In genomic region chr11:64442119-64442518, GRCm38 (mm10) we compare ENCODE assay signal across 9 mouse cellular contexts. TPM values are rescaled to one million over a fixed set of nuclear protein-coding genes. Genes with fewer than 3 reads are reported as not detected.
DNase-seq lines count a peak whose midpoint lies in the region; ATAC-seq and TF ChIP-seq lines count a peak whose summit lies in the region.
"Had no signal": no experiment of that assay in that cellular context is flagged by ENCODE, and none has a peak within 500 bp of the region (broad histone marks: within the 10 kb centered on the region; RNA-seq: fewer than 3 reads in every experiment).

No protein-coding gene starts in this region.

- H3K9ac ChIP-seq in embryonic facial prominence, embryonic 13.5 days: no peak overlapping the region

- H3K4me1 ChIP-seq in embryonic facial prominence, embryonic 13.5 days: peaks cover 17% of the 10 kb centered on the region
- no peaks in the 10 kb centered on the region for H3K4me1 ChIP-seq in kidney, adult 2 months (ENCODE audit: control insufficient read depth, insufficient read depth, low read length)

- no peak for TF ChIP-seq POLR2A in kidney, adult 2 months (IDR thresholded peaks at IDR 0.05; ENCODE audit: low read depth, low read length)

- no peaks in the 10 kb centered on the region for H3K9me3 ChIP-seq in embryonic facial prominence, embryonic 13.5 days

- no peaks in the 10 kb centered on the region for H3K36me3 ChIP-seq in embryonic facial prominence, embryonic 13.5 days
- no peaks in the 10 kb centered on the region for H3K36me3 ChIP-seq in kidney, adult 2 months (ENCODE audit: control insufficient read depth, insufficient read depth, low read length)

- 34% methylated on average over 8 of the region's 8 CpGs for WGBS in embryonic facial prominence, embryonic 13.5 days
- 30% methylated on average over 8 of the region's 8 CpGs for WGBS in kidney, adult 2 months

- no peak for TF ChIP-seq CTCF in kidney, adult 2 months (conservative IDR thresholded peaks at IDR 0.05; ENCODE audit: insufficient read depth, insufficient read length, low read depth, low read length)

- H3K4me2 ChIP-seq in embryonic facial prominence, embryonic 13.5 days: peak overlapping the region; percentile 21

- no peak overlapping the region for H3K4me3 ChIP-seq in embryonic facial prominence, embryonic 13.5 days
- no peak overlapping the region for H3K4me3 ChIP-seq in kidney, adult 2 months (ENCODE audit: insufficient read depth, low read depth, low read length)

- no peak overlapping the region for H3K27ac ChIP-seq in embryonic facial prominence, embryonic 13.5 days
- no peak overlapping the region for H3K27ac ChIP-seq in kidney, adult 2 months (ENCODE audit: insufficient read depth, low read depth, low read length)

- no peak for ATAC-seq in embryonic facial prominence, embryonic 13.5 days (ENCODE audit: insufficient number of reproducible peaks, insufficient read depth, low FRiP score, low TSS enrichment, low read depth)

- H3K27me3 ChIP-seq in embryonic facial prominence, embryonic 13.5 days: peaks cover 11% of the 10 kb centered on the region; the same call in 1 of the 2 replicates
- no peaks in the 10 kb centered on the region for H3K27me3 ChIP-seq in kidney, adult 2 months (replicated peaks; ENCODE audit: control insufficient read depth, insufficient read depth, low read length)

- peak; percentile 47 for DNase-seq in left cerebral cortex, adult 11 months (ENCODE audit: low spot score)
- no peak for DNase-seq in left cerebral cortex, adult 8-10 months (ENCODE audit: low spot score in 2 of 2)
- peak; percentile 74 for DNase-seq in NIH3T3 (ENCODE audit: low read depth)
- peak; percentile 65 for DNase-seq in kidney, adult 2 months
- peak; percentile 74 for DNase-seq in lung, postnatal 10 days
- DNase-seq in telencephalon, adult 2 months (ENCODE audit: low read depth, low spot score): peak; percentile 49
- no peak for DNase-seq in urinary bladder, postnatal 10 days (ENCODE audit: low spot score)

RNA-seq across cellular contexts. Expression of gene F930015N05Rik, which starts 5.7 kb away (rescaled TPM):
- total RNA-seq in left cerebral cortex, adult 8-10 months (2022): 1 to 10 TPM in 2 of 4 experiments, under 1 TPM in 2; 0.80 to 1.7 (median 1.2) TPM
- polyA plus RNA-seq in embryonic facial prominence, embryonic 13.5 days (2015; fragmentation: Nextera tagmentation; extraction: Ambion mirVana): 1.0 and 2.5 TPM in 2 replicates
- 0.27 and 0.34 TPM in 2 replicates for polyA plus RNA-seq in kidney, adult 2 months (2012; rRNA removed)
- total RNA-seq: neutrophil, adult 5-6 weeks had no signal

RNA-seq across cellular contexts. Expression of gene Hs3st3a1, which starts 7.0 kb away (rescaled TPM):
- total RNA-seq in left cerebral cortex, adult 8-10 months (2022): 1 to 10 TPM; 1.3 to 2.7 (median 1.8) TPM
- polyA plus RNA-seq in embryonic facial prominence, embryonic 13.5 days (2015; fragmentation: Nextera tagmentation; extraction: Ambion mirVana): 3.0 and 3.7 TPM in 2 replicates
- 1.4 and 1.5 TPM in 2 replicates for polyA plus RNA-seq in kidney, adult 2 months (2012; rRNA removed)
- total RNA-seq: neutrophil, adult 5-6 weeks had no signal

Comparison
In these comparisons a context has a peak if more than half of its experiments do, and no peak if none do; other contexts are left out.
1. DNase-seq: peak in left cerebral cortex, adult 11 months (single experiment), NIH3T3 (single experiment), kidney, adult 2 months (single experiment), lung, postnatal 10 days (single experiment) and telencephalon, adult 2 months (single experiment); none in left cerebral cortex, adult 8-10 months (0 of 2) and urinary bladder, postnatal 10 days (single experiment).